8 mouse cellular contexts compared by ENCODE assay signal in the genomic region with DNA sequence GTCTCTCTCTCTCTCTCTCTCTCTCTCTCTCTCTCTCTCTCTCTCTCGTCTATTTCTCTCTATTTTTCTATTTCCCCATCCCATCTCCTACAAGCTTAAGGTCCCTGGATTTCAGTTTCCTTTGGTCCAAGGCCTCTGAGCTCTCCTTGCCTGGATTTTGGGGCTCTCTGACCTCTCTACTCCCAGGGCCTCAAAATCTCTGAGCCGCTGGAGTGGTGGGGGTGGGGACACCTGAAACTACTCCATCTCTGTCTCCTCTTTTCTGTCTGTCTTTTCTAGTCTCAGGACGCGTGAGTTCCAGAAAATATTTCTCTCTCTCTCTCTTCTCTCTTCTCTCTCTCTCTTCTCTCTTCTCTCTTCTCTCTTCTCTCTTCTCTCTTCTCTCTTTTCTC. TPM values are rescaled to one million over a fixed set of nuclear protein-coding genes. Genes with fewer than 3 reads are reported as not detected.
DNase-seq lines count a peak whose midpoint lies in the region; ATAC-seq and TF ChIP-seq lines count a peak whose summit lies in the region.

No protein-coding gene starts in this region.

- 0 out of 2 replicates have a peak overlapping the region, but pooled peaks have one; percentile 54 for H3K9ac ChIP-seq in heart, embryonic 16.5 days (ENCODE audit: low read length)
- peak overlapping the region; percentile 85 for H3K9ac ChIP-seq in hindbrain, embryonic 14.5 days
- peak overlapping the region; percentile 69 for H3K9ac ChIP-seq in midbrain, embryonic 15.5 days

- no peak for ATAC-seq in heart, embryonic 16.5 days (replicated peaks; ENCODE audit: extremely low read depth, insufficient read depth, low FRiP score)
- peak; percentile 25; the same call in 1 of the 2 replicates for ATAC-seq in hindbrain, embryonic 14.5 days (ENCODE audit: low FRiP score)
- ATAC-seq in midbrain, embryonic 15.5 days (replicated peaks), result peak; percentile 15

- WGBS in heart, embryonic 16.5 days, result 0% methylated on average over 4 of the region's 4 CpGs
- 0% methylated on average over 4 of the region's 4 CpGs for WGBS in hindbrain, embryonic 14.5 days
- 0% methylated on average over 4 of the region's 4 CpGs for WGBS in midbrain, embryonic 15.5 days

- no peaks in the 10 kb centered on the region for H3K9me3 ChIP-seq in heart, embryonic 16.5 days (replicated peaks; ENCODE audit: control insufficient read depth, low read length)
- H3K9me3 ChIP-seq in hindbrain, embryonic 14.5 days (ENCODE audit: control insufficient read depth, low read length), result no peaks in the 10 kb centered on the region
- no peaks in the 10 kb centered on the region for H3K9me3 ChIP-seq in midbrain, embryonic 15.5 days

- TF ChIP-seq POLR2A in cortical plate, adult 2 months (IDR thresholded peaks at IDR 0.05; ENCODE audit: extremely low read depth, insufficient read depth, low read length), result no peak

- peak overlapping the region; percentile 54 for H3K4me3 ChIP-seq in heart, embryonic 16.5 days (ENCODE audit: low read length)
- H3K4me3 ChIP-seq in cortical plate, adult 2 months (ENCODE audit: insufficient read depth, low read length), result peak overlapping the region; percentile 89
- H3K4me3 ChIP-seq in hindbrain, embryonic 14.5 days (replicated peaks; ENCODE audit: low read length), result peak overlapping the region; percentile 77
- peak overlapping the region; percentile 84 for H3K4me3 ChIP-seq in midbrain, embryonic 15.5 days

- TF ChIP-seq CTCF in cortical plate, adult 2 months (IDR thresholded peaks at IDR 0.05; ENCODE audit: extremely low read depth, insufficient read depth, low read length), result no peak

- H3K27ac ChIP-seq in heart, embryonic 16.5 days (ENCODE audit: low read length), result 0 out of 2 replicates have a peak overlapping the region, but pooled peaks have one; percentile 25
- H3K27ac ChIP-seq in cortical plate, adult 2 months (ENCODE audit: insufficient read depth, low read length), result peak overlapping the region; percentile 88
- H3K27ac ChIP-seq in hindbrain, embryonic 14.5 days, result peak overlapping the region; percentile 88
- peak overlapping the region; percentile 86 for H3K27ac ChIP-seq in midbrain, embryonic 15.5 days

- peaks cover 18% of the 10 kb centered on the region for H3K4me1 ChIP-seq in heart, embryonic 16.5 days (ENCODE audit: control insufficient read depth, insufficient read depth, low read length)
- H3K4me1 ChIP-seq in cortical plate, adult 2 months (ENCODE audit: control insufficient read depth, insufficient read depth, low read length), result no peaks in the 10 kb centered on the region
- H3K4me1 ChIP-seq in hindbrain, embryonic 14.5 days (replicated peaks; ENCODE audit: control insufficient read depth, insufficient read depth, low read length), result peaks cover 11% of the 10 kb centered on the region
- peaks cover 30% of the 10 kb centered on the region for H3K4me1 ChIP-seq in midbrain, embryonic 15.5 days

- H3K27me3 ChIP-seq in heart, embryonic 16.5 days (ENCODE audit: control insufficient read depth, insufficient read depth, low read length), result peaks cover 41% of the 10 kb centered on the region
- no peaks in the 10 kb centered on the region for H3K27me3 ChIP-seq in hindbrain, embryonic 14.5 days (ENCODE audit: control insufficient read depth, insufficient read depth, low read length)
- H3K27me3 ChIP-seq in midbrain, embryonic 15.5 days (replicated peaks), result peaks cover 10% of the 10 kb centered on the region; the same call in 1 of the 2 replicates

- H3K36me3 ChIP-seq in heart, embryonic 16.5 days (ENCODE audit: control insufficient read depth, insufficient read depth), result no peaks in the 10 kb centered on the region
- no peaks in the 10 kb centered on the region for H3K36me3 ChIP-seq in hindbrain, embryonic 14.5 days (replicated peaks; ENCODE audit: control insufficient read depth, insufficient read depth)
- H3K36me3 ChIP-seq in midbrain, embryonic 15.5 days (replicated peaks), result no peaks in the 10 kb centered on the region

- no peak for DNase-seq in heart, postnatal 36 days
- peak; percentile 41 for DNase-seq in hindbrain, embryonic 14.5 days (ENCODE audit: low spot score)
- no peak for DNase-seq in cerebellum, adult 11 months
- DNase-seq in ovary, postnatal 36 days (ENCODE audit: low spot score), result no peak
- DNase-seq in urinary bladder, postnatal 14 days (ENCODE audit: low spot score), result no peak

- intact Hi-C loops in heart, postnatal 36 days (cut with DNase I), result no loop called here

- H3K4me2 ChIP-seq in heart, embryonic 16.5 days (ENCODE audit: low read depth, low read length), result peak overlapping the region; percentile 69
- peak overlapping the region; percentile 75 for H3K4me2 ChIP-seq in hindbrain, embryonic 14.5 days (replicated peaks)
- peak overlapping the region; percentile 82 for H3K4me2 ChIP-seq in midbrain, embryonic 15.5 days

RNA-seq across cellular contexts. Expression of gene Cacng7, which starts 0.5 kb away (rescaled TPM):
- 0.16 TPM in 1 of 2 replicates, not detected in the other for polyA plus RNA-seq in heart, embryonic 16.5 days (2015; fragmentation: Nextera tagmentation; extraction: Ambion mirVana)
- 1 to 10 TPM; 3.7 to 4.7 TPM for total RNA-seq in heart, postnatal 36 days (2021)
- 207 and 214 TPM in 2 replicates for polyA plus RNA-seq in cortical plate, adult 2 months (2012; rRNA removed)
- polyA plus RNA-seq in hindbrain, embryonic 14.5 days (2014; fragmentation: Nextera tagmentation; extraction: Ambion mirVana), result 3.4 and 4.2 TPM in 2 replicates
- polyA plus RNA-seq in midbrain, embryonic 15.5 days (2015; fragmentation: Nextera tagmentation; extraction: Ambion mirVana), result 4.0 TPM in 2 replicates

RNA-seq across cellular contexts. Expression of gene Prkcg, which starts 43.2 kb away (rescaled TPM):
- polyA plus RNA-seq in heart, embryonic 16.5 days (2015; fragmentation: Nextera tagmentation; extraction: Ambion mirVana), result 0.32 and 0.33 TPM in 2 replicates
- total RNA-seq in heart, postnatal 36 days (2021), result 1 to 10 TPM; 1.8 to 2.5 TPM
- 148 and 167 TPM in 2 replicates for polyA plus RNA-seq in cortical plate, adult 2 months (2012; rRNA removed)
- polyA plus RNA-seq in hindbrain, embryonic 14.5 days (2014; fragmentation: Nextera tagmentation; extraction: Ambion mirVana), result 1.1 and 1.6 TPM in 2 replicates
- polyA plus RNA-seq in midbrain, embryonic 15.5 days (2015; fragmentation: Nextera tagmentation; extraction: Ambion mirVana), result 2.3 and 2.4 TPM in 2 replicates

RNA-seq across cellular contexts. Expression of gene Myadm, which starts 43.3 kb away (rescaled TPM):
- polyA plus RNA-seq in heart, embryonic 16.5 days (2015; fragmentation: Nextera tagmentation; extraction: Ambion mirVana), result 220 and 238 TPM in 2 replicates
- total RNA-seq in heart, postnatal 36 days (2021), result 100 to 1,000 TPM; 160 to 162 TPM
- 70.8 and 76.1 TPM in 2 replicates for polyA plus RNA-seq in cortical plate, adult 2 months (2012; rRNA removed)
- polyA plus RNA-seq in hindbrain, embryonic 14.5 days (2014; fragmentation: Nextera tagmentation; extraction: Ambion mirVana), result 40.1 and 43.6 TPM in 2 replicates
- polyA plus RNA-seq in midbrain, embryonic 15.5 days (2015; fragmentation: Nextera tagmentation; extraction: Ambion mirVana), result 33.3 and 34.5 TPM in 2 replicates

RNA-seq across cellular contexts. Expression of gene Cacng8, which starts 58.3 kb away (rescaled TPM):
- polyA plus RNA-seq in heart, embryonic 16.5 days (2015; fragmentation: Nextera tagmentation; extraction: Ambion mirVana), result 0.07 and 0.46 TPM in 2 replicates
- not detected for total RNA-seq in heart, postnatal 36 days (2021)
- 50.3 and 63.3 TPM in 2 replicates for polyA plus RNA-seq in cortical plate, adult 2 months (2012; rRNA removed)
- 9.6 and 11.5 TPM in 2 replicates for polyA plus RNA-seq in hindbrain, embryonic 14.5 days (2014; fragmentation: Nextera tagmentation; extraction: Ambion mirVana)
- 18.3 and 19.0 TPM in 2 replicates for polyA plus RNA-seq in midbrain, embryonic 15.5 days (2015; fragmentation: Nextera tagmentation; extraction: Ambion mirVana)

Comparison
In these comparisons a context has a peak if more than half of its experiments do, and no peak if none do; other contexts are left out.
1. H3K27ac ChIP-seq: peak in every context shown above with its lines; median percentile 88 in cortical plate, adult 2 months; 88 in hindbrain, embryonic 14.5 days; 86 in midbrain, embryonic 15.5 days; 25 in heart, embryonic 16.5 days.
2. RNA of gene Cacng7, which starts 0.5 kb away (polyA plus RNA-seq): 207 to 214 TPM in cortical plate, adult 2 months; 4.0 TPM in midbrain, embryonic 15.5 days, 3.4 to 4.2 TPM in hindbrain, embryonic 14.5 days and 0.16 TPM in heart, embryonic 16.5 days; every median in the first group is over 10 times any median in the second.
3. RNA of gene Prkcg, which starts 43.2 kb away (polyA plus RNA-seq): 148 to 167 TPM in cortical plate, adult 2 months; 2.3 to 2.4 TPM in midbrain, embryonic 15.5 days, 1.1 to 1.6 TPM in hindbrain, embryonic 14.5 days and 0.32 to 0.33 TPM in heart, embryonic 16.5 days; every median in the first group is over 10 times any median in the second.
4. Peak in every context shown above with its lines, with median percentiles within 50 percentile points of each other: H3K4me2 ChIP-seq, H3K4me3 ChIP-seq and H3K9ac ChIP-seq.